Mouse (Mus musculus) thymus, adult 2 months (tissue): ENCODE results near the gene Mrpl28. TPM values are rescaled to one million over a fixed set of nuclear protein-coding genes. Genes with fewer than 3 reads are reported as not detected.

Source experiments
- DNase-seq: peaks from one replicate; pipeline ENCODE4 v3.0.0; 2021
- H3K27ac ChIP-seq: fragments of 200-500 bp; 2 replicates; pipeline ENCODE4 v1.5.1; 2012; ENCODE audit warnings: low read length, control low read depth; ENCODE audit not compliant: control insufficient read depth, insufficient read depth
- H3K27me3 ChIP-seq: fragments of 200-500 bp; 2 replicates; pipeline ENCODE4 v1.6.1; 2012; ENCODE audit warnings: mild to moderate bottlenecking, low read length, moderate library complexity, mixed read lengths; ENCODE audit not compliant: control insufficient read depth, insufficient read depth
- H3K36me3 ChIP-seq: fragments of 200-500 bp; 2 replicates; pipeline ENCODE4 v1.6.1; 2012; ENCODE audit warnings: mild to moderate bottlenecking, low read length, moderate library complexity; ENCODE audit not compliant: control insufficient read depth, insufficient read depth
- H3K4me1 ChIP-seq: fragments of 200-500 bp; replicated peaks from 2 replicates; pipeline ENCODE4 v1.6.1; 2012; ENCODE audit warnings: low read length; ENCODE audit not compliant: control insufficient read depth, insufficient read depth
- H3K4me3 ChIP-seq: fragments of 200-500 bp; 2 replicates; pipeline ENCODE4 v1.5.1; 2012; ENCODE audit warnings: mild to moderate bottlenecking, low read length, control low read depth, moderate library complexity; ENCODE audit not compliant: control insufficient read depth, insufficient read depth
- CTCF ChIP-seq: fragments of 200-500 bp; IDR thresholded peaks from 2 replicates; pipeline ENCODE4 v1.5.1; 2012; ENCODE audit warnings: mild to moderate bottlenecking, control low read depth, low read length, moderate library complexity, borderline replicate concordance; ENCODE audit not compliant: control insufficient read depth, poor library complexity, insufficient read depth; ENCODE audit errors: extremely low read depth
- POLR2A ChIP-seq: fragments of 200-500 bp; IDR thresholded peaks from 2 replicates; pipeline ENCODE4 v1.6.1; 2012; ENCODE audit warnings: mild to moderate bottlenecking, low read length, control low read depth, moderate library complexity; ENCODE audit not compliant: control insufficient read depth, poor library complexity, insufficient read depth; ENCODE audit errors: extremely low read depth
- WGBS: fragments of 180-500 bp; shearing (Covaris S2); methylation state at CpG from one replicate; pipeline ENCODE4 v1.1.7; 2018; 5-methylcytosine and 5-hydroxymethylcytosine counted together
- polyA plus RNA-seq: library from polyadenylated mRNA; depleted of rRNA; stranded (reverse); fragments of >200 nt; gene quantifications from 2 replicates; pipeline ENCODE4 v1.2.3, GENCODE M21; 2012

Gene Mrpl28
- polyA plus RNA-seq, 1 experiment: 82.6 TPM

DNA sequence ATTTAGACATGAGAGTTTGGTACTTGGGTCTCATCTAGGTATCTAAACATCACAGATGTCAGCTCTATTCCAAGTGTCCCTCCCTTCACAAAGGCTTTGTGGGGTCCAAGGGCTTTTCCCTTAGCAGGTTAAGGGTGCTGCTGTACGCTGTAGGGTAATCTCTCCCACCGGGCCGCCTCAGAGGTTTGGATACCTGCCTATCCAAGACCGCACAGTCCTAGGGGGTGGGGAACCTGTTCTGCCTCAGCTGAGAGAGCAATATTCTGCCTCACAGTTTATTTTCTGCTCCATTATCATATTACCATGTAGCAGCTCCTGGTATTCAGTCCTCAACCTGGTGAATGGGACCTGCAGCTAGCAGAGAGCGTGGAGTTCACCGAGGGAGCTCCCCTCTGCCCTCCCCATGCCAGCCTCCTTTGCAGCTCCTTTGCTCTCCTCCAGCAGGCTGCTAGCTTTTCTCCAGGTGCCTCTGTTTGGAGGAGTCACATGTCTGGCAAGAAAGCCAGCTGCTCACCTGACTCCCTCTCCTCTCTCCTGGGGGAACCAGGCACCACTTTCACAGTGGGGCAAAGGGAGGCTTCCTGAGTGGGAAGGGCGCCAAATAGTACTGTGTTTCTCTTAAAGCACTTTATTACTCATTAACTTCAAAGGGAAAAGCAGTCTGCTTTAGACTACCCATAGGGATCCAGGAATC lies 7.9 kb upstream of the Mrpl28 start:
- H3K4me3 ChIP-seq: no peak overlapping the region
- no peaks in the 10 kb centered on the region for H3K27me3 ChIP-seq
- 95% methylated on average over 7 of the region's 7 CpGs for WGBS
- H3K27ac ChIP-seq: no peak overlapping the region
- H3K4me1 ChIP-seq: peaks cover 14% of the 10 kb centered on the region
- no peak for DNase-seq
- no peak for TF ChIP-seq CTCF
- no peak for TF ChIP-seq POLR2A
- no peaks in the 10 kb centered on the region for H3K36me3 ChIP-seq

DNA sequence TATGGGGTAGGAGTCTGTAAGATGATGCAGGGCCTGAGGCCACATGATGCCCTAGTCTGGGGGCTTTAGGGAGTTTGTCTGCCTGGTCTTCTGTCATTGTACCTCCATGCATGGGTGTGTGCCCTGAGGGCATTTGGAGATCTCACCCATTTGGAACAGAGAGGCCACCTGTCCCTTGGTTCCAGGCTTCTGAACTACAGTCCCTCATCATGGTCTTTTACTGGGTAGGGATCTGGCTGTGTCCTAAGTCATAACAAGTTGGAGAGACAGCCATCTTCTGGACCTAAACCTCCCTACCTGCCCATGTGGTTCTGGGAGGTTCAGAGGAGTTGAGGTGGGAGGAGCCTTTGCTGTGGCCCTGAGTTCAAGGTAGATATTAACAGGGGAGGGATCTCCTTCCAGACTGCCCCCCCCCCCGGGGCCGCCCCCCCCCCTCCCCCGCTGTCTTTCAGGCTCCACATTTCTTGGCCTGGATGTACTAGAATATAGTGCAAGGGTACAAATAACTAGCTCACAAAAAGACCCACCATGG lies 7.3 kb upstream of the Mrpl28 start:
- TF ChIP-seq CTCF (no peak), POLR2A (no peak)
- H3K27ac ChIP-seq: no peak overlapping the region
- 79% methylated on average over 3 of the region's 3 CpGs for WGBS
- DNase-seq: no peak
- no peaks in the 10 kb centered on the region for H3K27me3 ChIP-seq
- no peaks in the 10 kb centered on the region for H3K36me3 ChIP-seq
- peaks cover 15% of the 10 kb centered on the region for H3K4me1 ChIP-seq
- H3K4me3 ChIP-seq: no peak overlapping the region

GRCm38 (mm10) chr17:26116503-26117258 lies 6.6 kb upstream of the Mrpl28 start:
- DNase-seq: no peak
- TF ChIP-seq POLR2A (no peak), CTCF (no peak)
- no peak overlapping the region for H3K27ac ChIP-seq
- H3K27me3 ChIP-seq: no peaks in the 10 kb centered on the region
- no peaks in the 10 kb centered on the region for H3K36me3 ChIP-seq
- WGBS: 93% methylated on average over 17 of the region's 17 CpGs
- no peak overlapping the region for H3K4me3 ChIP-seq
- peaks cover 15% of the 10 kb centered on the region for H3K4me1 ChIP-seq

- no peak overlapping the region for H3K27ac ChIP-seq
- no peak for TF ChIP-seq POLR2A
- peak; percentile 89 for TF ChIP-seq CTCF
- no peaks in the 10 kb centered on the region for H3K27me3 ChIP-seq
- H3K36me3 ChIP-seq: no peaks in the 10 kb centered on the region
- peaks cover 22% of the 10 kb centered on the region for H3K4me1 ChIP-seq
- no peak overlapping the region for H3K4me3 ChIP-seq
- whole genome bisulfite sequencing: 44% methylated on average over 33 of the region's 33 CpGs
- DNase-seq: peak; percentile 63
Measured at GRCm38 (mm10) chr17:26119766-26120710, 3.3 kb upstream of the Mrpl28 start.

DNA sequence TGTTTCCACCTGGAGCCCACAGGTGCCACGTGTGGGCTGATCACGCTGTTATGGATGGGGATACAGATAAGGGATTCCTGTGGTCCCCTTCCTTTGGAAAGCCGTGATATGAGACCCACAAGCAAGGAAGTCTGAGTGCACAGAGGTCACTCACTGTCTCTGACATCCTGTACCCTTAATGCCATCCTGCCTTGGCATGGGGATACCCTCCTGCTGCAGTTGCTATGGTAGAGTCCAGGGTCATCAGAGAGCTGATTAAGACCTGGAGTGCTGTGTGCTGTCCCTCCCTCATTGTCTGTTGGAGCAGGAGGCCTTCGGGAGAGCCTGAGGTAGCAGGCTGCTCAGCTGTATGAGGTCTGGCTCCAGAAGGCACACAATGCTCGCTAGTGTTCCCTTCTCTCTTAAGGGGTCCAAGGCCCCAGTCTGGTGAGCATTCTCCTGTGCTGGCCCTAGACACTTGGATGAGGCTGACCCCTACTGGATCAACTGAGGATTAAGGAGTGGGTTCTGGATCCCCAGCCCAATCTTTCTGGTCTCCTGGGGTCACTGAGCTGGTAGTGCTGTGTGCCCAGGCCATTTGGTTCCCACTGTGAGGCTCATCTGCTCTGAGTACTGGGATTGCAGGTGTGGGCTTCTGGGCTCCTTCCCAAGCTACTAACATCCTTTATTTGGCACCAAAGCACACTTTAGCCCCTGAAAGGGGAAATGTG lies 714 bp upstream of the Mrpl28 start:
- peaks cover 3% of the 10 kb centered on the region for H3K36me3 ChIP-seq
- peaks cover 22% of the 10 kb centered on the region for H3K4me1 ChIP-seq
- WGBS: 76% methylated on average over 5 of the region's 5 CpGs
- no peak for DNase-seq
- no peaks in the 10 kb centered on the region for H3K27me3 ChIP-seq
- H3K4me3 ChIP-seq: no peak overlapping the region
- TF ChIP-seq CTCF (no peak), POLR2A (no peak)
- no peak overlapping the region for H3K27ac ChIP-seq

DNA sequence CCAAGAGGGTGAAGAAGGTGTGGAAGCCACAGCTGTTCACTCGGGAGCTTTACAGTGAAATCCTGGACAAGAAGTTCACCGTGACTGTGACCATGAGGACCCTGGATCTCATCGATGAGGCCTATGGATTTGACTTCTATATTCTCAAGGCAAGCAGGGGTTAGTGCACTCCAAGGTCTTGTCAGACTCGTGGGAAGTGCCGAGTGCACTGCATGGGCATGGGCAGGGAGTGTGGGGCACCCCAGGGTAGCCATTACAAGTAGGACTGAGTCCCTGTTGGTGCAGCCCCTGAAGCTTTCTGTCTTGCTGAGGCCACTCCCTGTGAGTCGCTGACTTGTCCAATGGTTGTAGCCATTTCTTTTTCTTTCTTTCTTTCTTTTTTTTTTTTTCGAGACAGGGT lies 1.3 kb downstream of the Mrpl28 start:
- peaks cover 3% of the 10 kb centered on the region for H3K36me3 ChIP-seq
- H3K4me3 ChIP-seq: peak overlapping the region; percentile 10; the same call in 1 of the 2 replicates
- H3K4me1 ChIP-seq: peaks cover 22% of the 10 kb centered on the region
- DNase-seq: no peak
- 82% methylated on average over 7 of the region's 7 CpGs for WGBS
- no peaks in the 10 kb centered on the region for H3K27me3 ChIP-seq
- no peak overlapping the region for H3K27ac ChIP-seq
- TF ChIP-seq POLR2A: no peak
- TF ChIP-seq CTCF: no peak
